Comparison of ENCODE assay signal across 10 mouse cellular contexts in the genomic region with DNA sequence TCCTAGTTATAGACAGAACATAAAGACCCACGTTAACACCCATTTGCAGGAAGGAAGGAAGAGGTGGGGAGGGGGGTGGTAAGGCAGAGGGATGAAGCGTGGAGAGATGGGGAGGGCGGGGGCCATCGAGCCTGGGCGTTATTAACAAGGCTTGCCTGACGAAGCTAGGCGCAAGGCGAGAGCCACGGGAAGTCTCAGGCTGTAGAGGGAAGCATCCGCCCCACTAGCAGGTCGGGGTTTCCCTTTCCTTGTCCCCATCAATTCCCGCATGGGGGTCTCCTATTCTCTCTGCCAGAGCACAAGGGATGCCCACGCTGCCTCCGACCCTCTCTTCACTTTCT. TPM values are rescaled to one million over a fixed set of nuclear protein-coding genes. Genes with fewer than 3 reads are reported as not detected.
DNase-seq lines count a peak whose midpoint lies in the region; ATAC-seq and TF ChIP-seq lines count a peak whose summit lies in the region.
"Had no signal": no experiment of that assay in that cellular context is flagged by ENCODE, and none has a peak within 500 bp of the region (broad histone marks: within the 10 kb centered on the region; RNA-seq: fewer than 3 reads in every experiment).

No protein-coding gene starts in this region.

- TF ChIP-seq POLR2A in olfactory bulb, adult 2 months (IDR thresholded peaks at IDR 0.05; ENCODE audit: insufficient read depth, low read depth, low read length): no peak

- H3K36me3 ChIP-seq in lung, postnatal 0 days (ENCODE audit: insufficient read depth, low read length): no peaks in the 10 kb centered on the region
- H3K36me3 ChIP-seq in limb, embryonic 11.5 days (ENCODE audit: control insufficient read depth, insufficient read depth, low read length): no peaks in the 10 kb centered on the region

- no peak for TF ChIP-seq EP300 in lung, postnatal 0 days (IDR thresholded peaks at IDR 0.05)

- no peak overlapping the region for H3K4me3 ChIP-seq in lung, postnatal 0 days (ENCODE audit: low read depth, low read length)
- no peak overlapping the region for H3K4me3 ChIP-seq in limb, embryonic 11.5 days (ENCODE audit: low read depth, low read length)
- H3K4me3 ChIP-seq in olfactory bulb, adult 2 months (ENCODE audit: insufficient read depth, low read depth, low read length): no peak overlapping the region

- TF ChIP-seq CTCF in lung, postnatal 0 days (IDR thresholded peaks at IDR 0.05): no peak
- no peak for TF ChIP-seq CTCF in olfactory bulb, adult 2 months (IDR thresholded peaks at IDR 0.05; ENCODE audit: insufficient read depth, low read depth, low read length)

- ATAC-seq in lung, postnatal 0 days: no peak
- ATAC-seq in limb, embryonic 11.5 days (ENCODE audit: insufficient number of reproducible peaks, low FRiP score, low TSS enrichment, low read depth): no peak
- ATAC-seq in activated CD4-positive, CD25-positive, alpha-beta regulatory T cell, adult 4 months: no peak

- WGBS in lung, postnatal 0 days: 38% methylated on average over 11 of the region's 14 CpGs
- 6% methylated on average over 14 of the region's 14 CpGs for WGBS in limb, embryonic 11.5 days
- WGBS in olfactory bulb, adult 2 months: 4% methylated on average over 14 of the region's 14 CpGs

- no peak overlapping the region for H3K9ac ChIP-seq in lung, postnatal 0 days (replicated peaks; ENCODE audit: low read depth)
- H3K9ac ChIP-seq in limb, embryonic 11.5 days (ENCODE audit: low read length): no peak overlapping the region

- H3K4me2 ChIP-seq in lung, postnatal 0 days (replicated peaks; ENCODE audit: low read depth, low read length): peak overlapping the region; percentile 84; the same call in 1 of the 2 replicates
- peak overlapping the region; percentile 1; the same call in 1 of the 2 replicates for H3K4me2 ChIP-seq in limb, embryonic 11.5 days (ENCODE audit: low read depth, severe bottlenecking)

- peak overlapping the region; percentile 90 for H3K27ac ChIP-seq in lung, postnatal 0 days (ENCODE audit: low read length)
- H3K27ac ChIP-seq in limb, embryonic 11.5 days (replicated peaks; ENCODE audit: low read depth, low read length): no peak overlapping the region
- H3K27ac ChIP-seq in olfactory bulb, adult 2 months (ENCODE audit: insufficient read depth, low read depth, low read length): 0 out of 2 replicates have a peak overlapping the region, but pooled peaks have one; percentile 17

- peak; percentile 19 for DNase-seq in adrenal gland, postnatal 10 days
- DNase-seq in adrenal gland, adult (ENCODE audit: inconsistent age in 2 of 2, low spot score in 1 of 2): no peak
- peak; percentile 33 for DNase-seq in lung, postnatal 0 days (ENCODE audit: low spot score)
- no peak for DNase-seq in lung, postnatal 10 days
- no peak for DNase-seq in limb, embryonic 11.5 days (ENCODE audit: low spot score)
- no peak for DNase-seq in adrenal gland, postnatal 4 days (ENCODE audit: low spot score in 2 of 2)
- DNase-seq: spleen, adult 18-20 months had no signal

- H3K9me3 ChIP-seq in lung, postnatal 0 days (ENCODE audit: low read length): no peaks in the 10 kb centered on the region
- no peaks in the 10 kb centered on the region for H3K9me3 ChIP-seq in limb, embryonic 11.5 days (ENCODE audit: control insufficient read depth, low read length)

- peaks cover 11% of the 10 kb centered on the region; the same call in 1 of the 2 replicates for H3K4me1 ChIP-seq in lung, postnatal 0 days (ENCODE audit: insufficient read depth, low read depth, low read length)
- H3K4me1 ChIP-seq in limb, embryonic 11.5 days (ENCODE audit: control insufficient read depth, insufficient read depth, low read length): peaks cover 43% of the 10 kb centered on the region
- H3K4me1 ChIP-seq in olfactory bulb, adult 2 months (ENCODE audit: control insufficient read depth, insufficient read depth, low read length): peaks cover 5% of the 10 kb centered on the region

- H3K27me3 ChIP-seq in lung, postnatal 0 days (replicated peaks; ENCODE audit: insufficient read depth, low read length): no peaks in the 10 kb centered on the region
- H3K27me3 ChIP-seq in limb, embryonic 11.5 days (ENCODE audit: control insufficient read depth, insufficient read depth, low read length): peaks cover 17% of the 10 kb centered on the region

RNA-seq across cellular contexts. Expression of a gene that starts 18.9 kb away (rescaled TPM):
- total RNA-seq in adrenal gland, postnatal 10 days (2021): 10 to 100 TPM; 78.3 to 79.6 TPM
- 72.7 and 89.1 TPM in 2 replicates for polyA plus RNA-seq in lung, postnatal 0 days (2015; fragmentation: Nextera tagmentation; extraction: Ambion mirVana)
- polyA plus RNA-seq in limb, embryonic 11.5 days (2014; fragmentation: Nextera tagmentation; extraction: Ambion mirVana): 71.4 and 79.5 TPM in 2 replicates
- polyA plus RNA-seq in olfactory bulb, adult 2 months (2012; ENCODE audit: insufficient read depth, insufficient read length, low replicate concordance, missing spikeins): not detected in 2 replicates
- total RNA-seq in adrenal gland, postnatal 4 days (2021): 100 to 1,000 TPM; 143 to 160 TPM
- not detected for polyA plus RNA-seq in activated CD4-positive, CD25-positive, alpha-beta regulatory T cell, adult 4 months (2017; shearing (Covaris generic))
- total RNA-seq: common myeloid progenitor, adult 5-6 weeks had no signal

Comparison
In these comparisons a context has a peak if more than half of its experiments do, and no peak if none do; other contexts are left out.
1. DNase-seq: peak in adrenal gland, postnatal 10 days (single experiment) and lung, postnatal 0 days (single experiment); none in adrenal gland, adult (0 of 2), lung, postnatal 10 days (single experiment), limb, embryonic 11.5 days (single experiment) and adrenal gland, postnatal 4 days (0 of 2).
2. RNA of a gene that starts 18.9 kb away (polyA plus RNA-seq): 71.4 to 79.5 TPM in limb, embryonic 11.5 days and 72.7 to 89.1 TPM in lung, postnatal 0 days; not detected in activated CD4-positive, CD25-positive, alpha-beta regulatory T cell, adult 4 months and not detected in olfactory bulb, adult 2 months; every median in the first group is over 10 times any median in the second.